Mouse (Mus musculus): ENCODE measurements around the gene Klhl20. TPM values are rescaled to one million over a fixed set of nuclear protein-coding genes. Genes with fewer than 3 reads are reported as not detected.

Gene Klhl20
- polyA plus RNA-seq, 1 experiment: 14.1 TPM

- no peaks in the 10 kb centered on the region; the same call in 1 of the 2 replicates for H3K4me1 ChIP-seq (ENCODE audit: control insufficient read depth, insufficient read depth, low read length)
- no peak overlapping the region for H3K4me3 ChIP-seq (ENCODE audit: insufficient read depth, low read length)
- H3K27ac ChIP-seq (ENCODE audit: insufficient read depth, low read length): no peak overlapping the region
- TF ChIP-seq CTCF (IDR thresholded peaks at IDR 0.05; ENCODE audit: extremely low read depth, insufficient read depth, low read length) (no peak), POLR2A (IDR thresholded peaks at IDR 0.05; ENCODE audit: extremely low read depth, insufficient read depth, low read length) (no peak)
Measured at GRCm38 (mm10) chr1:161040426-161040770, 90.9 kb downstream of the Klhl20 start.

GRCm38 (mm10) chr1:161039741-161040425 is 91.4 kb downstream of the Klhl20 start:
- TF ChIP-seq CTCF (IDR thresholded peaks at IDR 0.05; ENCODE audit: extremely low read depth, insufficient read depth, low read length) (no peak), POLR2A (IDR thresholded peaks at IDR 0.05; ENCODE audit: extremely low read depth, insufficient read depth, low read length) (no peak; the same call in 1 of the 2 replicates)
- Histone ChIP-seq H3K4me1 (ENCODE audit: control insufficient read depth, insufficient read depth, low read length) (no peaks in the 10 kb centered on the region; the same call in 1 of the 2 replicates), H3K4me3 (ENCODE audit: insufficient read depth, low read length) (no peak overlapping the region), H3K27ac (ENCODE audit: insufficient read depth, low read length) (no peak overlapping the region)

GRCm38 (mm10) chr1:161038968-161039721 is 92.2 kb downstream of the Klhl20 start:
- no peak overlapping the region for H3K4me3 ChIP-seq (ENCODE audit: insufficient read depth, low read length)
- no peaks in the 10 kb centered on the region; the same call in 1 of the 2 replicates for H3K4me1 ChIP-seq (ENCODE audit: control insufficient read depth, insufficient read depth, low read length)
- no peak overlapping the region for H3K27ac ChIP-seq (ENCODE audit: insufficient read depth, low read length)
- TF ChIP-seq POLR2A (IDR thresholded peaks at IDR 0.05; ENCODE audit: extremely low read depth, insufficient read depth, low read length): peak; percentile 26; the same call in 1 of the 2 replicates
- no peak for TF ChIP-seq CTCF (IDR thresholded peaks at IDR 0.05; ENCODE audit: extremely low read depth, insufficient read depth, low read length)

Other genes with a start within 250 kb of the Klhl20 start
- 9.9 and 10.8 TPM in 2 replicates for gene Rc3h1, start 225.1 kb downstream of the Klhl20 start, polyA plus RNA-seq (2012; rRNA removed)
- gene Serpinc1, start 152.9 kb downstream of the Klhl20 start, polyA plus RNA-seq (2012; rRNA removed): 0.08 and 0.19 TPM in 2 replicates
- gene Zbtb37, start 96.7 kb downstream of the Klhl20 start, polyA plus RNA-seq (2012; rRNA removed): 4.8 and 5.1 TPM in 2 replicates
- 25.0 and 26.2 TPM in 2 replicates for gene Dars2, start 60.9 kb downstream of the Klhl20 start, polyA plus RNA-seq (2012; rRNA removed)
- gene Cenpl, start 60.8 kb downstream of the Klhl20 start, polyA plus RNA-seq (2012; rRNA removed): 0.98 and 1.7 TPM in 2 replicates
- 38.5 and 41.3 TPM in 2 replicates for gene Ankrd45, start 11.2 kb upstream of the Klhl20 start, polyA plus RNA-seq (2012; rRNA removed)
- gene Tex50, start 27.8 kb upstream of the Klhl20 start, polyA plus RNA-seq (2012; rRNA removed): not detected in 2 replicates
- gene Prdx6, start 119.7 kb upstream of the Klhl20 start, polyA plus RNA-seq (2012; rRNA removed): 455 and 511 TPM in 2 replicates